Mouse (Mus musculus) spleen, adult 10 weeks (tissue): ENCODE measurements around the gene Vmn2r44. TPM values are rescaled to one million over a fixed set of nuclear protein-coding genes. Genes with fewer than 3 reads are reported as not detected.

ENCODE experiments used
- polyA plus RNA-seq: library from polyadenylated mRNA; stranded (reverse); fragments of 350-450 nt; fragmentation: Illumina TruSeq; extraction: RNeasy Lipid Tissue Mini Kit (QIAGEN cat#74804); gene quantifications from one replicate; pipeline ENCODE4 v1.2.3, GENCODE M21; 2015; ENCODE audit warnings: low replicate concordance; ENCODE audit not compliant: insufficient read depth

Vmn2r44 gene
- not detected for polyA plus RNA-seq

DNA sequence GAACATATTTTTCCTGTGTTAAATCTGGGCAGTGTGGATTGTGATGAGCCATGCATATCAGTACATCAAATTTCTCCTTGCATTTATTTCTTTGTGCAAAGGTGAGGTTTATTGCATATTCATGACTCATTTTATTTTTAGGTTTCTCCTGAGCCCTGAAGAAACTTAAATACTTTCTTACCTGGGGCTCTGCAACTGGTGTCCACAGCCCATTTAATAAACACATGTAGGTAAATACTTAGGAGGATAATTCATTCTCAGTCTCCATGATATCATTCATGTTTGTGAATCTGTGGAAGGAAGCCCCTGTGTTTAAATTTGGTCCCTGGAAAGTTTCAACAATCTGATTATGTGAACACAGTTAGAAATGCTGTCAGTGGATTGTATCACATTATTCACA, at the start of gene Vmn2r44:
Gene Vmn2r44 (minus strand): TSS at position 101 of the 400 bp plus-strand sequence.

Other genes starting within 250 kb of the Vmn2r44 start
- gene Vmn2r41, start 221.7 kb downstream of the Vmn2r44 start, polyA plus RNA-seq = not detected
- not detected for gene Vmn2r42, start 183.0 kb downstream of the Vmn2r44 start, polyA plus RNA-seq
- not detected for gene Vmn2r43, start 122.7 kb downstream of the Vmn2r44 start, polyA plus RNA-seq
- gene Vmn2r45, start 105.7 kb upstream of the Vmn2r44 start, polyA plus RNA-seq = not detected